Mouse (Mus musculus) midbrain, embryonic 12.5 days (tissue): ENCODE measurements around the gene Cd52. TPM values are rescaled to one million over a fixed set of nuclear protein-coding genes. Genes with fewer than 3 reads are reported as not detected.
A peak's percentile ranks its signal among the peaks of the same experiment; 100 is the strongest.

Experiments used
- ATAC-seq: fragments of 200-750 bp; cut with Nextera tagmentation; 2 replicates; pipeline ENCODE4 v1.8.0; 2017; ENCODE audit warnings: low read depth, moderate TSS enrichment, moderate library complexity; ENCODE audit not compliant: low FRiP score
- H3K27ac ChIP-seq: fragments of 300-500 bp; sonication (generic); replicated peaks from 2 replicates; pipeline ENCODE4 v1.5.1; 2016; ENCODE audit warnings: mild to moderate bottlenecking
- H3K27me3 ChIP-seq: fragments of 300-500 bp; sonication (generic); 2 replicates; pipeline ENCODE4 v1.6.1; 2016; ENCODE audit warnings: mild to moderate bottlenecking
- H3K36me3 ChIP-seq: fragments of 300-500 bp; sonication (generic); 2 replicates; pipeline ENCODE4 v1.6.1; 2016
- H3K4me1 ChIP-seq: fragments of 300-500 bp; sonication (generic); 2 replicates; pipeline ENCODE4 v1.6.1; 2016
- H3K4me2 ChIP-seq: fragments of 300-500 bp; sonication (generic); replicated peaks from 2 replicates; pipeline ENCODE4 v1.6.1; 2016; ENCODE audit warnings: mild to moderate bottlenecking, moderate library complexity
- H3K4me3 ChIP-seq: fragments of 300-500 bp; sonication (generic); 2 replicates; pipeline ENCODE4 v1.5.1; 2016; ENCODE audit warnings: mild to moderate bottlenecking
- H3K9ac ChIP-seq: fragments of 300-500 bp; sonication (generic); replicated peaks from 2 replicates; pipeline ENCODE4 v1.6.1; 2016; ENCODE audit warnings: mild to moderate bottlenecking, moderate library complexity
- H3K9me3 ChIP-seq: fragments of 300-500 bp; sonication (generic); 2 replicates; pipeline ENCODE4 v1.6.1; 2016; ENCODE audit warnings: mild to moderate bottlenecking
- WGBS: fragments of 180-500 bp; shearing (Covaris S2); methylation state at CpG from one replicate; pipeline ENCODE4 v1.1.7; 2016; 5-methylcytosine and 5-hydroxymethylcytosine counted together
- polyA plus RNA-seq: library from polyadenylated mRNA; unstranded; fragments of >200 nt; fragmentation: Nextera tagmentation; extraction: Ambion mirVana; gene quantifications from 2 replicates; pipeline ENCODE4 v1.2.1, GENCODE M21; 2016

Gene Cd52
- polyA plus RNA-seq, 1 experiment from 2014 or later, result 5.5 TPM

- Histone ChIP-seq H3K4me1 (peaks cover 14% of the 10 kb centered on the region), H3K4me2 (no peak overlapping the region), H3K9ac (no peak overlapping the region), H3K27ac (no peak overlapping the region), H3K27me3 (no peaks in the 10 kb centered on the region), H3K36me3 (no peaks in the 10 kb centered on the region), H3K9me3 (no peaks in the 10 kb centered on the region), H3K4me3 (no peak overlapping the region)
- WGBS, result 90% methylated on average over 8 of the region's 8 CpGs
- no peak for ATAC-seq
These were observed 22.1 kb upstream of the Cd52 start for GRCm38 (mm10) chr4:134117012-134117411.

DNA sequence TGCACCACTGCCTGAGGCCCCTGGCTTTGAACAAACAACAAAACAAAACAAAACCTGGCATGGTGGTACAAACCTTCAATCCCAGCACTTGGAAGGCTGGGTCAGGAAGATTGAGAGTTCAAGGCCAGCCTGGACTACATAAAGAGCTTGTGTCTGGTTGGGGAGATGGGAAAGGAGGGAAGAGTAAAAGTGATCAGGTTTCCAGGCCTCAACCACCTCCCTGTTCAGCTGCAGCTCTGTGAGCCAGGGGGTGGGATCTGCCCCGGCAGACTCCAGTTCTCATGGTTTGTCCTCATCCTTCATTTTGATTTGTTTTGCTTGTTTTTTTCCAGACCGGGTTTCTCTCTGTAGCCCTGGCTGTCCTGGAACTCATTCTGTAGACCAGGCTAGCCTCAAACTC is 21.6 kb upstream of the Cd52 start:
- no peak overlapping the region for H3K9ac ChIP-seq
- no peaks in the 10 kb centered on the region for H3K27me3 ChIP-seq
- H3K9me3 ChIP-seq, result no peaks in the 10 kb centered on the region
- WGBS, result 95% methylated on average over 2 of the region's 2 CpGs
- peaks cover 14% of the 10 kb centered on the region for H3K4me1 ChIP-seq
- no peak overlapping the region for H3K4me3 ChIP-seq
- no peak overlapping the region for H3K27ac ChIP-seq
- no peak overlapping the region for H3K4me2 ChIP-seq
- no peaks in the 10 kb centered on the region for H3K36me3 ChIP-seq
- ATAC-seq, result no peak

- 87% methylated on average over 16 of the region's 16 CpGs for WGBS
- no peaks in the 10 kb centered on the region for H3K9me3 ChIP-seq
- no peaks in the 10 kb centered on the region for H3K36me3 ChIP-seq
- H3K4me3 ChIP-seq, result no peak overlapping the region
- H3K27me3 ChIP-seq, result no peaks in the 10 kb centered on the region
- H3K4me2 ChIP-seq, result no peak overlapping the region
- H3K9ac ChIP-seq, result no peak overlapping the region
- H3K27ac ChIP-seq, result no peak overlapping the region
- ATAC-seq, result no peak
- H3K4me1 ChIP-seq, result peaks cover 14% of the 10 kb centered on the region
These were observed 20.6 kb upstream of the Cd52 start for GRCm38 (mm10) chr4:134115215-134116144.

DNA sequence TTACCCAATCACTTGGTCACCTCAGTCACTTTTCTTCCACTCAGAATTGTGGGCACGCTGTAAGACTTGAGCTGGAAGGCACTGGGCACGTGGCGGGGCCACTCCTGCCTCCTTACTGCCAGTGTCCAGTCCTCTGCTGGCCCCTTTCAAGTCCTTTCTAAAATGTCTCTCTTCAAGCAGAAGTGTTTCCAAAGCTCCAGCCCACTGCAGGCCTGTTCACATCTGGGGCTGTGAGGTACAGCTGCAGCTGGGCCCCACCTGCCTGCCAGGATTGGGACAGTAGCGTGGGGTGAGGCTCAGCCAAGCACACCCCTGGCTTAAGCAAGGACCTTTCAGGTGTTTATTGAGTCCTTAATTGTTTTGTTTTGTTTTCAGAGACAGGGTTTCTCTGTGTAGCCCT is 19.2 kb upstream of the Cd52 start:
- Histone ChIP-seq H3K4me2 (no peak overlapping the region), H3K9me3 (no peaks in the 10 kb centered on the region), H3K4me3 (no peak overlapping the region), H3K9ac (no peak overlapping the region), H3K27ac (no peak overlapping the region), H3K36me3 (no peaks in the 10 kb centered on the region), H3K27me3 (no peaks in the 10 kb centered on the region), H3K4me1 (peaks cover 14% of the 10 kb centered on the region)
- WGBS, result 87% methylated on average over 4 of the region's 4 CpGs
- no peak for ATAC-seq

DNA sequence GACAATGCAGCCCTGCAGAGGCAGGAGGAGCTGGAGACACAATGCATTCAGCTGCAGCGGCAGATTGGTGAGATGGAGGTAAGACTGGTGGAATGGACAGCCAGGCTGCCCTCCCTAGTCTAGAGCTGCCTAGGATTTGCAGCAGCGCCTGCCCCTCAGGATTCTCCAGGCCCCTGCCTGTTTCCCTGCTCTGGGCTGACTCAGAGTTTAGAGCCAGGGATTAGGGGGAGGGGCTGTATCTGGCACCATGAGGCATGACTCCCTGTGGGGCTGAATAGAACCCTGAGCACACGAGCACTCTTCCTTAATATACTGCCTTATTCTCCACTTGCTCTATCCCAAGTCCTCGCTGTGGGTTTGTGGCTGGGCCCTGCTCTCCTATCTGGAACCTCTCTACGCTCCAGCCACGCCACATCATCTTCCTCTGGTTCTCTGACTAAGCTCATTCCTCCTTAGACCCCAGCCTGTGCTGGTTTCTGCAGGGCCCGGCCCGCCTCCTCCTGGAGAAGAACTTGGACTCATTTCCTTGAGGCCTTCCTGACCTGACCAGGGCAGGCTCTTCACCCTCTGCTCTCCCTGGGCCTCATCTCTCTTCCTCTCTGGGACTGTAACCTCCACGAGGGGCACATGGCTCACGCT is 18.6 kb upstream of the Cd52 start:
- 46% methylated on average over 10 of the region's 10 CpGs for WGBS
- H3K9ac ChIP-seq, result 0 out of 2 replicates have a peak overlapping the region, but pooled peaks have one; percentile 12
- H3K27me3 ChIP-seq, result no peaks in the 10 kb centered on the region
- H3K27ac ChIP-seq, result no peak overlapping the region
- peaks cover 14% of the 10 kb centered on the region for H3K4me1 ChIP-seq
- H3K4me3 ChIP-seq, result no peak overlapping the region
- H3K36me3 ChIP-seq, result no peaks in the 10 kb centered on the region
- H3K4me2 ChIP-seq, result no peak overlapping the region
- no peaks in the 10 kb centered on the region for H3K9me3 ChIP-seq
- ATAC-seq, result peak; percentile 71; the same call in 1 of the 2 replicates

DNA sequence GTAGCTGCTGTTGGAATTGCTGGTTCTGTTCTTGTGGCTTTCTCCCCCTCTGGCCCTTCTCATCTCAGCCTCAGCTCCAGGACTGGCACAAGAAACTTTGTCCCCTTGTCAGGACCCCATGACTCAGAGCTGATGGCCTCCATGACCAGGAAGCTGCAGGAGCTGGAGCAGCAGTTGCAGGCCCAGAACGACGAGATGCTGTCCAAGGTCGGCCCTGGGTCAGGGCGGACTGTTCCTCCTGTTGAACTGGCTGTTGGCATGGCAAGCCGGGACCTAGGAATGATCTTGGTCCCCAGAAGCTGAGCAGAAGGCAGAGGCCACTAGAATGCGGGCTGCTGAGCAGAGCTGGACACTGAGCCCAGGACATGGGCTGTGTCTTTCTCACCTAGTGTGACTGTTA is 17.5 kb upstream of the Cd52 start:
- Histone ChIP-seq H3K4me2 (no peak overlapping the region), H3K9me3 (no peaks in the 10 kb centered on the region), H3K4me3 (no peak overlapping the region), H3K36me3 (no peaks in the 10 kb centered on the region), H3K9ac (no peak overlapping the region), H3K27ac (no peak overlapping the region), H3K4me1 (peaks cover 14% of the 10 kb centered on the region), H3K27me3 (no peaks in the 10 kb centered on the region)
- WGBS, result 87% methylated on average over 6 of the region's 6 CpGs
- ATAC-seq, result no peak

GRCm38 (mm10) chr4:134110653-134111052 is 15.8 kb upstream of the Cd52 start:
- no peak overlapping the region for H3K4me3 ChIP-seq
- no peak overlapping the region for H3K4me2 ChIP-seq
- 56% methylated on average over 3 of the region's 3 CpGs for WGBS
- H3K9ac ChIP-seq, result no peak overlapping the region
- no peaks in the 10 kb centered on the region for H3K27me3 ChIP-seq
- H3K36me3 ChIP-seq, result no peaks in the 10 kb centered on the region
- H3K4me1 ChIP-seq, result peaks cover 14% of the 10 kb centered on the region
- no peak for ATAC-seq
- H3K27ac ChIP-seq, result no peak overlapping the region
- H3K9me3 ChIP-seq, result no peaks in the 10 kb centered on the region

- WGBS, result 69% methylated on average over 5 of the region's 5 CpGs
- Histone ChIP-seq H3K27ac (no peak overlapping the region), H3K27me3 (no peaks in the 10 kb centered on the region), H3K4me3 (no peak overlapping the region), H3K4me1 (peaks cover 6% of the 10 kb centered on the region), H3K4me2 (no peak overlapping the region), H3K9me3 (no peaks in the 10 kb centered on the region), H3K36me3 (no peaks in the 10 kb centered on the region), H3K9ac (no peak overlapping the region)
- no peak for ATAC-seq
These were observed 13.3 kb upstream of the Cd52 start for GRCm38 (mm10) chr4:134108196-134108595.

DNA sequence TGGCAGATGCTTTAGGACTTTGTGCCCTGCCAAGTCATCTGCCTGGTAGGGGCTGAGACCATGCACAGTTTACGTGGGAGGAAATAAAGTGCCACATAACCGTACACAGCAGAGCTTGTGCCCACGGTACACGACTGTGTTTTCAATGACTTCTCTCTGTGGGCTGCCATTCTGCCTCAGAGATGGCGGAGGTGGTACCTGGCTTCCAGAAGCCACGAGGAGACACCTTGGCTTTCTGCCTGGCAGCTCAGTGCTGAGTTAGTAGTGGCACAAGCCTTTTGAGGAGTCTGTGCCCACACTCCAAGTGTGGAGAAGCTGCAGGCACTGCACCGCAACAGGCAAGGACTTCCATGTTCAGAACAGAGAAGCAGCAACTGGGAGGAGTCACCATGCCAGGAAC is 12.8 kb upstream of the Cd52 start:
- no peak overlapping the region for H3K4me2 ChIP-seq
- H3K4me3 ChIP-seq, result no peak overlapping the region
- H3K27me3 ChIP-seq, result no peaks in the 10 kb centered on the region
- no peak overlapping the region for H3K27ac ChIP-seq
- H3K9me3 ChIP-seq, result no peaks in the 10 kb centered on the region
- H3K36me3 ChIP-seq, result no peaks in the 10 kb centered on the region
- ATAC-seq, result no peak
- 89% methylated on average over 7 of the region's 7 CpGs for WGBS
- H3K4me1 ChIP-seq, result peaks cover 5% of the 10 kb centered on the region; the same call in 1 of the 2 replicates
- no peak overlapping the region for H3K9ac ChIP-seq

DNA sequence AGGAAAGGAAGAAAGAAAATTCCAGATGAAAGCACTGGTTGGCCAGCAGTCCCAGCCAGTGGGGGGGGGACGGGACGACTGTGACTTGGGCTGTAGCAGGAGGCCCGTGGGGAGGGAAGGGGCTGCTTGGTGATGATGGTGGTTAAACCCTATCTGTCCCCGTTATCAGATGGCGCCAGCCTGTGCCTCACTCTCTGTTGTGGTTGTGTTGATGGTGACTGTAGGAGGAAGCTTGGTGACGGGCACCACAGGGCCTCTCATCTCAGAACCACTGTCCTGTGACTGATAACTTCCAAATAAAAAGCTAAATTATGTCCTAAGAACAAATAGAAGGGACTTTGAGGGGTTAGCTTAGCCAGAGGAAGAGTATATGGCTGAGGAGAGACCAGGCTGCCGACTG is 11.2 kb upstream of the Cd52 start:
- Histone ChIP-seq H3K27me3 (no peaks in the 10 kb centered on the region), H3K4me1 (peaks cover 5% of the 10 kb centered on the region; the same call in 1 of the 2 replicates), H3K4me2 (no peak overlapping the region), H3K9ac (no peak overlapping the region), H3K4me3 (no peak overlapping the region), H3K27ac (no peak overlapping the region), H3K36me3 (no peaks in the 10 kb centered on the region), H3K9me3 (no peaks in the 10 kb centered on the region)
- no peak for ATAC-seq
- 75% methylated on average over 7 of the region's 7 CpGs for WGBS

- WGBS, result 4% methylated on average over 21 of the region's 21 CpGs
These were observed 7.8 kb upstream of the Cd52 start for GRCm38 (mm10) chr4:134102742-134103119.

More at GRCm38 (mm10) chr4:134102742-134103119, 7.8 kb upstream of the Cd52 start:
- Histone ChIP-seq H3K9me3 (no peaks in the 10 kb centered on the region), H3K27ac (peak overlapping the region; percentile 10; the same call in 1 of the 2 replicates), H3K9ac (peak overlapping the region; percentile 64), H3K4me3 (peak overlapping the region; percentile 69), H3K4me1 (peaks cover 5% of the 10 kb centered on the region; the same call in 1 of the 2 replicates), H3K27me3 (no peaks in the 10 kb centered on the region), H3K4me2 (peak overlapping the region; percentile 67), H3K36me3 (no peaks in the 10 kb centered on the region)
- ATAC-seq, result peak; percentile 68
